Mouse (Mus musculus) bone marrow macrophage, adult 2 months (primary cell): ENCODE data around the gene Dnajc11.

Experiments
- CTCF ChIP-seq: IDR thresholded peaks from 2 replicates; pipeline ENCODE4 v1.5.1; 2012; ENCODE audit warnings: low read depth, mild to moderate bottlenecking, low read length, moderate library complexity
- POLR2A ChIP-seq: IDR thresholded peaks from 2 replicates; pipeline ENCODE4 v1.6.1; 2012; ENCODE audit warnings: mild to moderate bottlenecking, low read depth, low read length, borderline replicate concordance

DNA sequence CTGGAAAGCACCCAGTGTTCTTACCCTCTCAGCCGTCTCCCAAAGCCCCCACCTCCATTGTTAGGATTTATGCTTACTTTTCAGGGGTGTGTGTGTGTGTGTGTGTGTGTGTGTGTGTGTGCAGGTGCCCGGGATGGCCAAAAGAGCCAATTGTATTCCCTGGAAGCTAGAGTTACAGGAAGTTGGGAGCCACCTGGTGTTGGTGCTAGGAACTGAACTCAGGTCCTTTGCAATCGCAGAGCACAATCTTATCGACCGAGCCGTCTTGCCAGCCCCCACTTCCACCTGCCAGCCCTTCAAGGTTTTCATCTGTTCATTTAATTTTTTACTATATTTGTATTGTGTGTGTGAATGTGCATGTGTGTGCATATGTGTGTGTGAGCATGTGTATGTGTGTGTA, 40.2 kb upstream of the Dnajc11 start:
- no peak for TF ChIP-seq POLR2A
- TF ChIP-seq CTCF = peak; percentile 14; the same call in 1 of the 2 replicates
